Mouse (Mus musculus) liver, embryonic 14.5 days (tissue): ENCODE measurements at regions not wholly inside any gene's neighbourhood (a gene's known extent, or its start where the extent isn't known, plus 50 kb on each side); places are given as distances from the start of the nearest gene placed in this dataset.

Experiments used
- CTCF ChIP-seq: IDR thresholded peaks from 2 replicates; pipeline ENCODE4 v1.5.1; 2016; ENCODE audit warnings: antibody characterized with exemption, low read depth, control low read depth
- EP300 ChIP-seq: IDR thresholded peaks from 2 replicates; pipeline ENCODE4 v1.6.1; 2016; ENCODE audit warnings: antibody characterized with exemption, low read depth

DNA sequence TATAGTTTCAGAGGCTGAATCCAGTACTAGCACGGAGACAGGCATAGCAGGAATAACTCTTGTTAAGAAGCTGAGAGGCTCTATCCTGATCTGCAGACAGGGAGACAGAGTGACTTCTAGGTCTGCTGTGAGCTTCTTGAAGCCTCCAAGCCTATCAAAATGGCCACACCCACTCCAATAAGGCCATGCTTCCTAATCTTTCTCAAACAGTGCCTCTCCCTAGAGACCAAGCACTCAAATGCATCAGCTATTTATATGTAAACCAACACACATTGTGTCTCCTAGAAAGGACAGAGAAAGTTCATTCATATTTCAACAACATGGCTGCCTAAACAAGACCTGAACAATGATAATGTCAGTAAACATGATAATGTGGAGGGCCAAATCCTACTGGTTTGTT, 384.2 kb downstream of the Tfec start:
- TF ChIP-seq EP300, result no peak
- TF ChIP-seq CTCF, result no peak
